Mouse (Mus musculus): Measurements from ENCODE around the gene Gm20388. TPM values are rescaled to one million over a fixed set of nuclear protein-coding genes. Genes with fewer than 3 reads are reported as not detected.

The Gm20388 gene
- polyA plus RNA-seq, 1 experiment from 2014 or later = 5.3 TPM

DNA sequence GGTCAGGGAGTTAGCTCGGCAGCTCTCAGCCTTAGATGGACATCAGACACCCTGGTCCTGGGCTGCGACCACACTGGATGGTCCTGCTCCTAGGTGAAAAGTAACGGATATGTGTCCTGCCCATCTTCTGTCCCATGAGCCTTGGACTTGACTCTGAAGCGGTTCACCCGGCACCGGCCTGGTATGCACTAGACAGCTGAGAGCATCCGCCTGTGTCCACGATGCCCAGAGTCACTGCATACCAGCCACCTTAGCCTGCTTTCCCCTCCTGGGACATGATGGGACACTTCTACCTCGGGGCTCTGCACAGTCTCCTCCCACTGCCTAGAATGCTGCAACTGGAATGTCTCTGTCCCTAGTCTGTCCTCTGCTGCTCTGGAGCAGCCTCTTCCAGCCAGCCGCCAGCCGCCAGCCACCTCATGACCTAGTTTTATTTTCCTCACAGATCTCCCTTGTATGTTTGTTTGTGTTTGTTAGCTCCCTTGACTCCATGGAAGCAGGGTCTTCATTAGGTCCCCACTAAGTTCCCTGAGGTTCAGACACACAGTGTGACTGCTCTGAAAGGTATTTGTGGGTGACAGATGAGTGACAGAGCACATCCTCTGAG lies 128.8 kb downstream of the Gm20388 start:
- no peak overlapping the region for H3K4me2 ChIP-seq
- no peaks in the 10 kb centered on the region for H3K9me3 ChIP-seq (ENCODE audit: control insufficient read depth, low read length)
- H3K27ac ChIP-seq (ENCODE audit: low read depth, low read length) = no peak overlapping the region
- 70% methylated on average over 11 of the region's 11 CpGs for WGBS
- DNase-seq (ENCODE audit: low spot score) = no peak
- H3K36me3 ChIP-seq (ENCODE audit: control insufficient read depth, insufficient read depth, low read length) = no peaks in the 10 kb centered on the region
- peaks cover 21% of the 10 kb centered on the region for H3K4me1 ChIP-seq (replicated peaks; ENCODE audit: control insufficient read depth, insufficient read depth, low read length)
- no peak for ATAC-seq (replicated peaks; ENCODE audit: low FRiP score)
- no peak overlapping the region for H3K9ac ChIP-seq (ENCODE audit: low read depth, low read length)
- no peaks in the 10 kb centered on the region; the same call in 1 of the 2 replicates for H3K27me3 ChIP-seq (replicated peaks; ENCODE audit: control insufficient read depth, insufficient read depth, low read length)
- H3K4me3 ChIP-seq (ENCODE audit: low read depth, low read length) = no peak overlapping the region

GRCm38 (mm10) chr8:120040861-120041260 lies 130.2 kb downstream of the Gm20388 start:
- no peaks in the 10 kb centered on the region; the same call in 1 of the 2 replicates for H3K27me3 ChIP-seq (replicated peaks; ENCODE audit: control insufficient read depth, insufficient read depth, low read length)
- H3K9me3 ChIP-seq (ENCODE audit: control insufficient read depth, low read length) = no peaks in the 10 kb centered on the region
- no peak overlapping the region for H3K4me2 ChIP-seq
- DNase-seq (ENCODE audit: low spot score) (no peak), ATAC-seq (replicated peaks; ENCODE audit: low FRiP score) (no peak)
- no peak overlapping the region for H3K9ac ChIP-seq (ENCODE audit: low read depth, low read length)
- peaks cover 21% of the 10 kb centered on the region for H3K4me1 ChIP-seq (replicated peaks; ENCODE audit: control insufficient read depth, insufficient read depth, low read length)
- H3K27ac ChIP-seq (ENCODE audit: low read depth, low read length) = no peak overlapping the region
- no peak overlapping the region for H3K4me3 ChIP-seq (ENCODE audit: low read depth, low read length)
- 21% methylated on average over 1 of the region's 1 CpGs for WGBS
- no peaks in the 10 kb centered on the region for H3K36me3 ChIP-seq (ENCODE audit: control insufficient read depth, insufficient read depth, low read length)

DNA sequence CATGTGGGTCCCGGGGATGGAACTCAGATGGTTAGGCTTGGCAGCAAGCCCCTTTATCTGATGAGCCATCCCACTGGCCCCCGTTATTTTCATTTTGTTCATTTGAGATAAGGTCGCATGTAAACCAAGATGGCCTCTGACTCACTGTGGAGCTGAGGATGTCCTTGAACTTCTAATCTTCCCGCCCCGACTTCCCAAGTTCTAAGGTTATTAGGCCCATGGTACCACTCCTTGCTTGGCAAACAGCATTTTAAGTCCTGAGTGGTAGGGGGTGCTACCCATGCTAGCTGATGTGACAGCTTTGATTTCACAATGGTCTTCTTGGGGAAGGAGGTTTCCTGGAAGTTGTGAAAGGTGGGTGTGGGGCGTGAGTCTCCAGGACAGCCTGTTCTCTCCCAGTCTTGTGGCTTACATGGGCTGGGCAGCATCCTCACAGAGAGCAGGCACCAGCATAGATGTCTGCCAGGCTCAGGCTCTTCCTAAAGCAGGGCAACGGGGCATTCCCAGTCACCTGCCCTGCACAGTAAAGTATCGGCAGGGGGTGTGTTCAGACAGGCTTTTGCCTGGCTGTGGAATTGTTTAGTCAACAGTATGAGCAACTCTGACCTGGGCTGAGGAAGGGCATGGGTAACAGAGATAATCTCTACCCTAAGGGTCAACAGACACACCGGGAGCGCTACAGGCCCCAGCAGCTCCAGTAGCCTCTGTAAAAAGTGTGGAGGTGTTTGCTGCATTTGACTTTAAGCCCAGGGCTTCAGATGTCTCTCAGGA lies 132.1 kb downstream of the Gm20388 start:
- Histone ChIP-seq H3K27ac (ENCODE audit: low read depth, low read length) (no peak overlapping the region), H3K27me3 (replicated peaks; ENCODE audit: control insufficient read depth, insufficient read depth, low read length) (peaks cover 2% of the 10 kb centered on the region), H3K4me2 (no peak overlapping the region), H3K4me3 (ENCODE audit: low read depth, low read length) (no peak overlapping the region), H3K4me1 (replicated peaks; ENCODE audit: control insufficient read depth, insufficient read depth, low read length) (peaks cover 21% of the 10 kb centered on the region), H3K9me3 (ENCODE audit: control insufficient read depth, low read length) (no peaks in the 10 kb centered on the region), H3K36me3 (ENCODE audit: control insufficient read depth, insufficient read depth, low read length) (no peaks in the 10 kb centered on the region), H3K9ac (ENCODE audit: low read depth, low read length) (no peak overlapping the region)
- DNase-seq (ENCODE audit: low spot score) (no peak), ATAC-seq (replicated peaks; ENCODE audit: low FRiP score) (peak; percentile 42)
- WGBS = 52% methylated on average over 10 of the region's 10 CpGs

DNA sequence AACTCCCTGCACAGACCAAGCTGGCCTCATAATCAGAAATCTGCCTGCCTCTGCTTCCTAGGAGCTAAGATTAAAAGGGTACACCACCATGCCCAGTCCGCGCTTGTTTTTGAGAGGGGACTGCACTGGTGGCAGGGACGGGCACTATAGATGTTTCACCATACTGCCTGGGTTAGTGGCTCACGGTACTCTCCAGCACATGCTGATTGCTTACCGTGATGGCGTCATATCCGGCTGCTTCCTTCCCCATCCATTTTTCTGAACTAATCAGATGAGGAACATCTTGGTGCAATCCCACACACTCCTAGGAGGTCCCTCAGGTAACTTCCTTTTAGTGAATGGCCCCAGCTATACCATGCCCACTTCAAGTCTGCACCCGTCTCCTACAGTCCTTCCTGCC lies 134.3 kb downstream of the Gm20388 start:
- H3K4me2 ChIP-seq = no peak overlapping the region
- DNase-seq (ENCODE audit: low spot score) (no peak), ATAC-seq (replicated peaks; ENCODE audit: low FRiP score) (no peak)
- WGBS = 88% methylated on average over 8 of the region's 8 CpGs
- H3K27me3 ChIP-seq (replicated peaks; ENCODE audit: control insufficient read depth, insufficient read depth, low read length) = peaks cover 4% of the 10 kb centered on the region; the same call in 1 of the 2 replicates
- H3K4me1 ChIP-seq (replicated peaks; ENCODE audit: control insufficient read depth, insufficient read depth, low read length) = peaks cover 19% of the 10 kb centered on the region
- H3K9ac ChIP-seq (ENCODE audit: low read depth, low read length) = no peak overlapping the region
- no peak overlapping the region for H3K4me3 ChIP-seq (ENCODE audit: low read depth, low read length)
- H3K9me3 ChIP-seq (ENCODE audit: control insufficient read depth, low read length) = no peaks in the 10 kb centered on the region
- no peak overlapping the region for H3K27ac ChIP-seq (ENCODE audit: low read depth, low read length)
- H3K36me3 ChIP-seq (ENCODE audit: control insufficient read depth, insufficient read depth, low read length) = no peaks in the 10 kb centered on the region

- Histone ChIP-seq H3K36me3 (ENCODE audit: control insufficient read depth, insufficient read depth, low read length) (no peaks in the 10 kb centered on the region), H3K4me2 (no peak overlapping the region), H3K4me3 (ENCODE audit: low read depth, low read length) (no peak overlapping the region), H3K27ac (ENCODE audit: low read depth, low read length) (no peak overlapping the region), H3K4me1 (replicated peaks; ENCODE audit: control insufficient read depth, insufficient read depth, low read length) (peaks cover 17% of the 10 kb centered on the region), H3K27me3 (replicated peaks; ENCODE audit: control insufficient read depth, insufficient read depth, low read length) (peaks cover 5% of the 10 kb centered on the region; the same call in 1 of the 2 replicates), H3K9ac (ENCODE audit: low read depth, low read length) (no peak overlapping the region), H3K9me3 (ENCODE audit: control insufficient read depth, low read length) (no peaks in the 10 kb centered on the region)
- ATAC-seq (replicated peaks; ENCODE audit: low FRiP score) (no peak), DNase-seq (ENCODE audit: low spot score) (no peak)
- WGBS = 61% methylated on average over 5 of the region's 5 CpGs
These were observed 134.8 kb downstream of the Gm20388 start for GRCm38 (mm10) chr8:120045471-120045870.

- ATAC-seq (replicated peaks; ENCODE audit: low FRiP score) (no peak), DNase-seq (ENCODE audit: low spot score) (no peak)
- Histone ChIP-seq H3K27me3 (replicated peaks; ENCODE audit: control insufficient read depth, insufficient read depth, low read length) (peaks cover 5% of the 10 kb centered on the region; the same call in 1 of the 2 replicates), H3K4me2 (no peak overlapping the region), H3K4me3 (ENCODE audit: low read depth, low read length) (no peak overlapping the region), H3K9ac (ENCODE audit: low read depth, low read length) (no peak overlapping the region), H3K27ac (ENCODE audit: low read depth, low read length) (no peak overlapping the region), H3K9me3 (ENCODE audit: control insufficient read depth, low read length) (no peaks in the 10 kb centered on the region), H3K36me3 (ENCODE audit: control insufficient read depth, insufficient read depth, low read length) (no peaks in the 10 kb centered on the region), H3K4me1 (replicated peaks; ENCODE audit: control insufficient read depth, insufficient read depth, low read length) (peaks cover 12% of the 10 kb centered on the region; the same call in 1 of the 2 replicates)
- 70% methylated on average over 14 of the region's 14 CpGs for WGBS
These were observed 135.8 kb downstream of the Gm20388 start for GRCm38 (mm10) chr8:120046258-120047020.

GRCm38 (mm10) chr8:120049949-120050348 lies 139.3 kb downstream of the Gm20388 start:
- Histone ChIP-seq H3K4me1 (replicated peaks; ENCODE audit: control insufficient read depth, insufficient read depth, low read length) (0 out of 2 replicates have a peak, but pooled peaks cover 3% of the 10 kb centered on the region), H3K9ac (ENCODE audit: low read depth, low read length) (no peak overlapping the region), H3K4me3 (ENCODE audit: low read depth, low read length) (no peak overlapping the region), H3K27ac (ENCODE audit: low read depth, low read length) (no peak overlapping the region), H3K36me3 (ENCODE audit: control insufficient read depth, insufficient read depth, low read length) (no peaks in the 10 kb centered on the region), H3K4me2 (no peak overlapping the region), H3K9me3 (ENCODE audit: control insufficient read depth, low read length) (no peaks in the 10 kb centered on the region), H3K27me3 (replicated peaks; ENCODE audit: control insufficient read depth, insufficient read depth, low read length) (peaks cover 5% of the 10 kb centered on the region; the same call in 1 of the 2 replicates)
- DNase-seq (ENCODE audit: low spot score) (no peak), ATAC-seq (replicated peaks; ENCODE audit: low FRiP score) (no peak)
- WGBS = 48% methylated on average over 13 of the region's 13 CpGs

GRCm38 (mm10) chr8:120050376-120050775 lies 139.7 kb downstream of the Gm20388 start:
- no peak overlapping the region for H3K27ac ChIP-seq (ENCODE audit: low read depth, low read length)
- WGBS = 58% methylated on average over 10 of the region's 10 CpGs
- no peak for ATAC-seq (replicated peaks; ENCODE audit: low FRiP score)
- no peak overlapping the region for H3K4me2 ChIP-seq
- DNase-seq (ENCODE audit: low spot score) = no peak
- H3K27me3 ChIP-seq (replicated peaks; ENCODE audit: control insufficient read depth, insufficient read depth, low read length) = peaks cover 5% of the 10 kb centered on the region; the same call in 1 of the 2 replicates
- no peak overlapping the region for H3K4me3 ChIP-seq (ENCODE audit: low read depth, low read length)
- H3K36me3 ChIP-seq (ENCODE audit: control insufficient read depth, insufficient read depth, low read length) = no peaks in the 10 kb centered on the region
- no peak overlapping the region for H3K9ac ChIP-seq (ENCODE audit: low read depth, low read length)
- no peaks in the 10 kb centered on the region for H3K9me3 ChIP-seq (ENCODE audit: control insufficient read depth, low read length)
- 0 out of 2 replicates have a peak, but pooled peaks cover 3% of the 10 kb centered on the region for H3K4me1 ChIP-seq (replicated peaks; ENCODE audit: control insufficient read depth, insufficient read depth, low read length)
